Mouse (Mus musculus) cerebellum, postnatal 25 days (tissue): ENCODE measurements at regions not wholly inside any gene's neighbourhood (a gene's known extent, or its start where the extent isn't known, plus 50 kb on each side); places are given as distances from the start of the nearest gene placed in this dataset.

ENCODE experiments used
- DNase-seq, 2 experiments: peaks; one replicate each; pipeline ENCODE4 v3.0.0; 2021; ENCODE audit warnings: mixed read lengths in 2 of 2

- peak; percentile 14 to 16 for DNase-seq
These were observed 232.1 kb upstream of the 4930535I16Rik start for GRCm38 (mm10) chr4:124149771-124150451.

DNA sequence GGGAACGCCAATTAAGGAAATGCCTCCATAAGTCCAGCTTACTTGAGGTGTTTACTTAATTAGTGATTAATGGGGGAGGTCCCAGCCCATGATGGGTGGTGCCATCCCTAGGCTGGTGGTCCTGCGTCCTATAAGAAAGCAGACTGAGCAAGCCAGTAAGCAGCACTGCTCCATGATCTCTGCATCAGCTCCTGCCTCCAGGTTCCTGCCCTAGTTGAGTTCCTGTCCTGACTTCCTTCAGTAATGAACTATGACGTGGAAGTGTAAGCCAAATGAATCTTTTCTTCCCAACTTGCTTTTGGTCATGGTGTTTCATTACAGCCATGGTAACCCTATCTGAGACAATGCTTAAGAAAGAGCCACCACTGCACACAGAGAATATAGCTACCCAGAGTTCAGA, 231.2 kb upstream of the 4930535I16Rik start:
- DNase-seq, result no peak

DNA sequence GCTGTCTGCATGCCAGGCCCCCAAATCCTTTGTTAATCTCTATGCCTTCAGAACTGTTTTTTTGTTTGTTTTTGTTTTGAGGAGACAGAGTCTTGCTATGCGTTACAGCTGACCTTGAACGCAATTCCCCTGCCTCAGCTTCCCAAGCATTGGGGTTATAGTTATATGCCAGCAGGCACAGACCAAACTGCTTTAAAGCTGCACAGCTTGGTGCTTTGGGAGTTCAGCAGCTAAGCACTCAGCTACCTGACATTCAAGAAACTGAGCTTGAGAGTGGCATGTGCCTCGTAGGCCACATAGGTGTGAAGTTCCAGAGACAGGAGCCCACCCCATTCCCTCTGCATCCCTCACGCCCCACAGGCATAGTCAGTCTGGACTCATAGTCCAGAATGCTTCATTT, 229.5 kb upstream of the 4930535I16Rik start:
- DNase-seq, result no peak

GRCm38 (mm10) chr4:124146135-124146534, 228.3 kb upstream of the 4930535I16Rik start:
- peak; percentile 61 to 72 for DNase-seq

GRCm38 (mm10) chr4:124143630-124144029, 225.8 kb upstream of the 4930535I16Rik start:
- DNase-seq, result no peak

GRCm38 (mm10) chr4:124143226-124143625, 225.4 kb upstream of the 4930535I16Rik start:
- DNase-seq, result no peak

- peak; percentile 84 to 92 for DNase-seq
These were observed 224.3 kb upstream of the 4930535I16Rik start for GRCm38 (mm10) chr4:124142083-124142482.

DNA sequence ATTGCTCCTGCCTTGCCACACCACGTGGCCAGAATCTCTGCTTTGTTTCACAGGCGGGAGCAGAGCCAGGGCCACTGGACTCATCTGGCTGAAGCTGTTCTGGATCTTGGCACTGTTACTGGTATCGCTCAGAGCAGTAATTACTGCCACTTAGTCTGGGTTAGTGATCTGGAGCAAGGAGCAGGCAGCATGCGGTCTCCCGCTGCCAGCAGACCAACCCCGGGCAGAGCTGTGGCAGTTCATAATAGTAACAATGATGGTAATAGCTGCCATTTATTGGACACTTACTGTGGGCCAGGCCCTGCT, 217.3 kb upstream of the 4930535I16Rik start:
- DNase-seq, result no peak

GRCm38 (mm10) chr4:124134341-124135164, 216.7 kb upstream of the 4930535I16Rik start:
- DNase-seq, result no peak

GRCm38 (mm10) chr4:124130946-124131345, 213.1 kb upstream of the 4930535I16Rik start:
- DNase-seq, result no peak

- DNase-seq, result no peak
These were observed 208.4 kb upstream of the 4930535I16Rik start for GRCm38 (mm10) chr4:124126258-124126657.

- no peak for DNase-seq
These were observed 202.5 kb upstream of the 4930535I16Rik start for GRCm38 (mm10) chr4:124120334-124120733.

DNA sequence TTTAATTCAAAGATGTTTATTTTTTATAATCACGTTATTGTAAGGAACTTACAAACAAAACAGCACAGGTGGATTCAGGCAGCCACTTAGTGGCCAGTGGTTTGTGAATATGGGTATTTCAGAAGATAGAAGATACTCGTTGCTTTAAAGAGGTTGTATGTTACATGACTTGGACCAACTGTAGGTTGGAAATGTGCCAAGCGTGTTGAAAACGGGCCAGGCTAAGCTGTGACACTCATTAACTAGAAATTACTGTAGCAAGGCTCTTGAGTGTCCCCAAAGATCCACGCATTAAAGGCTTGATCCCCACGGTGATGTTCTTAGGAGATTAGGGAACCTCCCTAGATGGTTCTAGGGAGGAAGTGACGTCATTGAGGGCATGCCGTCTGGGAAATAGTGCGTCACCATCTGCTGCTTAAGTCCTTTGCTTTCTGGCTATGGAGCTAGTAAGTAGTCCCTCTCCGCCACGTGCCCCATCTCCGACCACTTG, 196.1 kb upstream of the 4930535I16Rik start:
- DNase-seq, result no peak

DNA sequence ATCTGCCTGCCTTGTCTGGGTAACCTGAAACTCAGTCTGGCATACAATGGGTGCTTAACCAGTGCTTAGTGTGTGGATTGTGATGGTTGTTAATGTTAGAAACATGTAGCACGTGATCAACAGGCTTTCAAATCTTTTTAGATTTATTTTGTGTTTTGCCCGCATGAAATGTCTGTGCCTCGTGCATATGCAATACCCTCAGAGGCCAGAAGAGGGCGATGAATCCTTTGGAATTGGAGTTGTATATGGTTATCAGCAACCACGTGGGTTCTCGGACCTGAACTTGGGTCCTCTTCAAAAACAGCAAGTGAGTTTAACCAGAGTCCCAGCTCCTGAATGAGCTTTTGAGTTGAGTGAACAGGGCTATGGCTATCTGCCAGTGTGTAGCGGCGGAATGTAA, 192.9 kb upstream of the 4930535I16Rik start:
- DNase-seq, result no peak

- no peak for DNase-seq
These were observed 191.5 kb upstream of the 4930535I16Rik start for GRCm38 (mm10) chr4:124109371-124109770.

DNA sequence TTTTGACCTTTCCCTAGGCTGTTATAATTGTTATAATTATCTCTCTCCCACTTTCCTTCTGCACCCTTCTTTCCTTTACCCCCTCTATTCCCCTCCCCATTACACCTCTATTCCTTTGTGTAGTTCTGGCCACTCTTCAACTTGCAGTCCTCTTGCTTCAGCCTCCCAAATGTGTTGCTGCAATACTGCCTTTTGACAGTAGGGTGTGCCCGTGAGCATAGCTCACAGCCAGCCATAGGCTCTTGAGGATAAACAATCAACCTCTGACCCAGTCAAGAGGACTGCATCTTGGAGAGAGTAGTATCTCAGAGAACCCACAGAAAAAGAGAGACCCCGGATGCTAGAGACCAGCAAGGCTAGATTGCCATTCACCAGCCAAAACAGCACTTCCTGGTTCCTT, 184.9 kb upstream of the 4930535I16Rik start:
- peak; percentile 7 to 25 for DNase-seq

DNA sequence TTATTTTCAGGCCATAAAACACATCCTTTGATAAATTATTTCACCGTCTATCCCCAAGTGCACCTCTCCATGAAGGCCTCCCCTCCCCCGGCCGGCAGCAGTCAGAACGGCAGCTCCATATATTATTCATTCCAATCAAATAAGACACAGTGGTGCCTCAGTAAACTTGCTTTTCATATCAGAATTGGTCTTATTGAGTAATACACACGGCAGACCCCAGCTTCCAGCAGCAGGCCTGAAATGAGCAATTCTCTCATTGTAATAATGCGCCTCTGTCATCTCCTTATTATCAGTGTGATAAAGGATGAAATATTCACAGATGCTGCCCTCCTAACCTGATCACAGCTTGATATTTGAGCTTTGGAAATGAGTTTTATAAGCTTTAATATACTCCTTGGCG, 169.0 kb upstream of the 4930535I16Rik start:
- no peak for DNase-seq

- DNase-seq, result no peak
These were observed 168.4 kb upstream of the 4930535I16Rik start for GRCm38 (mm10) chr4:124086254-124086653.

DNA sequence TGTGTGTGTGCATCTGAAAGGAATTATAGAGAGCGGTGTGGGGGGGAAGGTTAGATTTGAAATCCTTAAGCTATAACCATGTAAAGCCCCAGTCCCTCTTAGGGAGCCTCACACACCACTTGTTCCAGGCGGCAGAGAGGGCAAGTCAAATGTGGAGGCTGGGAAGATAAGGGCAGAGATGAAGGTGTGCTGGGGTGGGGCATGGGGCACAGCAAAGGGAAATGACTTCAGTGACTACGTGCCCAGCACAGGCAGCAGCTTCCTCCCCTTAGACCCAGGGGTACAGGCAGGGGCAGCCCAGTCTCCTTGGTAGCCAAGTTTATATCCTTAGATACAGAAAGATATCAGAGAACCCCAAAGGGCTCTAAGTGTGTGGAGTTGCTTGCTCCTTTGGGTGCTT, 161.8 kb upstream of the 4930535I16Rik start:
- DNase-seq, result no peak

DNA sequence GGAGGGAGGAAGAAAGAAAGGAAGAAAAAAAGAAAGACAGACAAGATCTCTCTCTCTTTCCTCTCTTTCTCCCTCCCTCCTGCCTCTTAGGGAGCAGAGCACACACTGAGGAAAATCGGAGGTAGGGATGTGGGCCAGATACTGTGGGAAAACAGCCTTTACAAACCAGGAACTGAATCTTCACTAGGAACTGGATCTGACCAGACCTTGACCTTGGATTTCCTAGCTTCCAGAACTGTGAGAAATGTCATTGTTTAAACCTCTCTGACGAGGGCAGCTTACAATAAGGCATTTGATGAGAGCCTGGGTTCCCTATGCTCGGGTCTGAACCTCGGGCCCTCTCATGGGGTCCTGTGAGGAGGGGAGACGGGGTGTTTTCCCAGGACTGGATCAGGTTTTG, 157.7 kb upstream of the 4930535I16Rik start:
- DNase-seq, result no peak

DNA sequence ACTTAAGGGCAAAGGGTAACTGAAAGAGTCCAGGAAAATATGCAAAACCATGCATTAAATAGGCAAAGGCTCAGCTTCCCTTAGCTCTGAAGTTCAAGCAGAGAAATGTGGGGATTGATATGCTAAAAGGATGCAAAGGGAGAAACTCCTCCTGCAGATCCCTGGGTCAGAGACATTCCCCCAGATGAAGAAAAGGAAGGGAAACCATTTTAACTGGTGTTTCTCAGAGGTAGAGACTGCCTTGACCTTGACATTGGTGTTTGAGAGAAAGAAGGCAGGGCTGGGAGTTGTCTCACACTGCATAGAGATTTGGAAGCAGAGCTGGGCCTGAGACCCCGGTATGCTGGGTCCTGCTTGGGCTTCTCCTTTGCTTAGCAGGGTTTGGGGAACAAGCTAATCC, 155.8 kb upstream of the 4930535I16Rik start:
- no peak for DNase-seq

DNA sequence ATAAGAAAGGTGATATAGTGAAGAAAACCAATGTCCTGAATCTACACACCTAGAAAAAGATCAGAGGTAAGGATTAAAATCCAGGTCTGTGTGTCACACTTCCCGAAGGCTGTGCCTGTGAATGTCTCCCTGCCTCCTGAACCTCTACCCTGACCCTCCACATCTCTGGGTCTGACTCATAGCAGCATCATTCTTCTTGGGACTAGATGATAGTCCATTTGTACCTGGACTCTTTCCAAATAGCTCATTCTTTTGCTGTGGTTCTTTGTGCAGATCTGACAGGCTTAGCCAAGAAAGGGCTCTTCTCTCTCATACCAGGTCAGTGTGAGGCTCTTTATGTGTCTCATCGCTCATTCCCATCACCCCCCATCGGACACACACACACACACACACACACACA, 146.8 kb upstream of the 4930535I16Rik start:
- no peak for DNase-seq

- DNase-seq, result no peak
These were observed 145.7 kb upstream of the 4930535I16Rik start for GRCm38 (mm10) chr4:124063269-124064100.
